22 mouse cellular contexts compared by ENCODE assay signal in the genomic region with DNA sequence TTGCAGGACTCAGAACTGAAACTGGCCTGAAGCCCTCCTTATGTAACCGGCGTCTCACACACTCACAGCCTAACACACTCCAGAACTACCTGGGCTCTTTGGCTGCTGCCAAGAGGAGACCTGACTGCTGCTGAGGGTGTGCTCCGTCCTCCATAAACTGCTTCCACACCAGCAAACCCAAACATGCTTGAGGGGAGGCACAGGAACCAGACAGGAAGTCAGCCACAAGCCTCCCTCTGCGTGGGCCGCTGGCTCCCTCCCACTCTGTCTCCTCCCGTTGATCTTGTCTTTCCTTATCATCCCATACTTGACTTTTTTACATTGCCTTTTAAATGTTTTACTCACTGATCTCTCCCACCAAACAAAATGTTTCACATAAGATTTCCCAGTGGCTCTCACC. TPM values are rescaled to one million over a fixed set of nuclear protein-coding genes. Genes with fewer than 3 reads are reported as not detected.
DNase-seq lines count a peak whose midpoint lies in the region; ATAC-seq lines count a peak whose summit lies in the region.
"Had no signal": no experiment of that assay in that cellular context is flagged by ENCODE, and none has a peak within 500 bp of the region (broad histone marks: within the 10 kb centered on the region; RNA-seq: fewer than 3 reads in every experiment).

No protein-coding gene starts in this region.

- DNase-seq in forebrain, embryonic 11.5 days (ENCODE audit: low spot score): no peak
- peak; percentile 76 for DNase-seq in midbrain, embryonic 11.5 days (ENCODE audit: low spot score, missing footprints)
- no peak for DNase-seq in midbrain, embryonic 14.5 days
- DNase-seq in embryonic facial prominence, embryonic 10.5 days (ENCODE audit: low spot score): no peak
- peak; percentile 14 for DNase-seq in thymus, postnatal 14 days
- DNase-seq in cerebellum, adult 8-10 months: no peak
- DNase-seq: adrenal gland, postnatal 14 days; cerebellum, adult 11-12 months; heart, adult 11 months; liver, embryonic 13.5 days; retina, postnatal 1 day; right cerebral cortex, postnatal 4 days had no signal

- H3K4me3 ChIP-seq in forebrain, embryonic 13.5 days: no peak overlapping the region
- no peak overlapping the region for H3K4me3 ChIP-seq in forebrain, embryonic 11.5 days (ENCODE audit: low read depth, low read length)
- no peak overlapping the region for H3K4me3 ChIP-seq in midbrain, embryonic 11.5 days (ENCODE audit: low read depth, low read length)
- H3K4me3 ChIP-seq in midbrain, embryonic 14.5 days (replicated peaks; ENCODE audit: low read depth, low read length): no peak overlapping the region
- no peak overlapping the region for H3K4me3 ChIP-seq in embryonic facial prominence, embryonic 10.5 days
- H3K4me3 ChIP-seq: embryonic facial prominence, embryonic 12.5 days; hindbrain, embryonic 12.5 days; left cerebral cortex, adult 2 months; liver, embryonic 13.5 days; lung, embryonic 15.5 days; neural tube, embryonic 13.5 days had no signal

- H3K4me1 ChIP-seq in forebrain, embryonic 13.5 days: peaks cover 48% of the 10 kb centered on the region
- H3K4me1 ChIP-seq in forebrain, embryonic 11.5 days (replicated peaks; ENCODE audit: control insufficient read depth, insufficient read depth, low read length): peaks cover 24% of the 10 kb centered on the region
- peaks cover 25% of the 10 kb centered on the region for H3K4me1 ChIP-seq in midbrain, embryonic 11.5 days (ENCODE audit: control insufficient read depth, insufficient read depth, low read length)
- H3K4me1 ChIP-seq in midbrain, embryonic 14.5 days (ENCODE audit: control insufficient read depth, insufficient read depth, low read length): peaks cover 25% of the 10 kb centered on the region
- peaks cover 24% of the 10 kb centered on the region for H3K4me1 ChIP-seq in embryonic facial prominence, embryonic 10.5 days
- H3K4me1 ChIP-seq: lung, embryonic 15.5 days had no signal

- H3K9me3 ChIP-seq in forebrain, embryonic 13.5 days (replicated peaks): no peaks in the 10 kb centered on the region
- H3K9me3 ChIP-seq in forebrain, embryonic 11.5 days (ENCODE audit: control insufficient read depth, low read length): no peaks in the 10 kb centered on the region; the same call in 1 of the 2 replicates
- H3K9me3 ChIP-seq in midbrain, embryonic 11.5 days (ENCODE audit: control insufficient read depth, low read length): no peaks in the 10 kb centered on the region
- no peaks in the 10 kb centered on the region for H3K9me3 ChIP-seq in midbrain, embryonic 14.5 days (ENCODE audit: control insufficient read depth, low read length)
- no peaks in the 10 kb centered on the region for H3K9me3 ChIP-seq in embryonic facial prominence, embryonic 10.5 days
- H3K9me3 ChIP-seq: embryonic facial prominence, embryonic 12.5 days; hindbrain, embryonic 12.5 days; liver, embryonic 13.5 days; lung, embryonic 15.5 days; neural tube, embryonic 13.5 days had no signal

- no peak for ATAC-seq in forebrain, embryonic 13.5 days
- ATAC-seq in forebrain, embryonic 11.5 days (replicated peaks; ENCODE audit: low FRiP score): no peak
- no peak for ATAC-seq in midbrain, embryonic 11.5 days (ENCODE audit: low FRiP score)
- ATAC-seq in midbrain, embryonic 14.5 days (ENCODE audit: low FRiP score, low TSS enrichment): no peak
- ATAC-seq: activated CD4-positive, CD25-positive, alpha-beta regulatory T cell, adult 4 months; Patski had no signal

- no peaks in the 10 kb centered on the region for H3K27me3 ChIP-seq in forebrain, embryonic 13.5 days
- H3K27me3 ChIP-seq in forebrain, embryonic 11.5 days (ENCODE audit: control insufficient read depth, insufficient read depth, low read length): no peaks in the 10 kb centered on the region
- no peaks in the 10 kb centered on the region; the same call in 1 of the 2 replicates for H3K27me3 ChIP-seq in midbrain, embryonic 11.5 days (ENCODE audit: control insufficient read depth, insufficient read depth, low read length)
- no peaks in the 10 kb centered on the region for H3K27me3 ChIP-seq in midbrain, embryonic 14.5 days (ENCODE audit: control insufficient read depth, insufficient read depth, low read length)
- no peaks in the 10 kb centered on the region for H3K27me3 ChIP-seq in embryonic facial prominence, embryonic 10.5 days (replicated peaks; ENCODE audit: low read depth, poor library complexity, severe bottlenecking)
- H3K27me3 ChIP-seq: embryonic facial prominence, embryonic 12.5 days; liver, embryonic 13.5 days; lung, embryonic 15.5 days; neural tube, embryonic 13.5 days had no signal

- H3K36me3 ChIP-seq in forebrain, embryonic 13.5 days (ENCODE audit: poor library complexity, severe bottlenecking): no peaks in the 10 kb centered on the region
- no peaks in the 10 kb centered on the region for H3K36me3 ChIP-seq in forebrain, embryonic 11.5 days (ENCODE audit: control insufficient read depth, insufficient read depth, low read length)
- H3K36me3 ChIP-seq in midbrain, embryonic 11.5 days (ENCODE audit: control insufficient read depth, insufficient read depth, low read length): no peaks in the 10 kb centered on the region
- H3K36me3 ChIP-seq in midbrain, embryonic 14.5 days (ENCODE audit: control insufficient read depth, insufficient read depth, low read length): no peaks in the 10 kb centered on the region
- H3K36me3 ChIP-seq in embryonic facial prominence, embryonic 10.5 days (replicated peaks): no peaks in the 10 kb centered on the region
- H3K36me3 ChIP-seq: embryonic facial prominence, embryonic 12.5 days; hindbrain, embryonic 12.5 days; liver, embryonic 13.5 days; lung, embryonic 15.5 days; neural tube, embryonic 13.5 days had no signal

- H3K9ac ChIP-seq in forebrain, embryonic 13.5 days: no peak overlapping the region
- H3K9ac ChIP-seq in forebrain, embryonic 11.5 days (ENCODE audit: low read length): no peak overlapping the region
- no peak overlapping the region for H3K9ac ChIP-seq in midbrain, embryonic 11.5 days (ENCODE audit: low read length)
- H3K9ac ChIP-seq in midbrain, embryonic 14.5 days (replicated peaks; ENCODE audit: low read length): no peak overlapping the region
- H3K9ac ChIP-seq: embryonic facial prominence, embryonic 12.5 days; hindbrain, embryonic 12.5 days; liver, embryonic 13.5 days; lung, embryonic 15.5 days; neural tube, embryonic 13.5 days had no signal

- no peak overlapping the region for H3K4me2 ChIP-seq in forebrain, embryonic 13.5 days
- no peak overlapping the region for H3K4me2 ChIP-seq in forebrain, embryonic 11.5 days (ENCODE audit: low read depth, low read length, severe bottlenecking)
- no peak overlapping the region for H3K4me2 ChIP-seq in midbrain, embryonic 11.5 days
- no peak overlapping the region for H3K4me2 ChIP-seq in midbrain, embryonic 14.5 days (ENCODE audit: low read length)
- H3K4me2 ChIP-seq: embryonic facial prominence, embryonic 12.5 days; hindbrain, embryonic 12.5 days; liver, embryonic 13.5 days; lung, embryonic 15.5 days; neural tube, embryonic 13.5 days had no signal

- 86% methylated on average over 6 of the region's 6 CpGs for WGBS in forebrain, embryonic 13.5 days
- 83% methylated on average over 6 of the region's 6 CpGs for WGBS in forebrain, embryonic 11.5 days
- 71% methylated on average over 6 of the region's 6 CpGs for WGBS in midbrain, embryonic 11.5 days
- WGBS in midbrain, embryonic 14.5 days: 83% methylated on average over 6 of the region's 6 CpGs
- WGBS in embryonic facial prominence, embryonic 10.5 days: 65% methylated on average over 6 of the region's 6 CpGs

- H3K27ac ChIP-seq in forebrain, embryonic 13.5 days: peak overlapping the region; percentile 7; the same call in 1 of the 2 replicates
- H3K27ac ChIP-seq in forebrain, embryonic 11.5 days (ENCODE audit: low read depth, low read length): no peak overlapping the region
- H3K27ac ChIP-seq in midbrain, embryonic 11.5 days (ENCODE audit: low read depth, low read length): no peak overlapping the region
- no peak overlapping the region for H3K27ac ChIP-seq in midbrain, embryonic 14.5 days (replicated peaks; ENCODE audit: low read depth, low read length)
- H3K27ac ChIP-seq in embryonic facial prominence, embryonic 10.5 days (replicated peaks): peak overlapping the region; percentile 35; the same call in 1 of the 2 replicates
- H3K27ac ChIP-seq: embryonic facial prominence, embryonic 12.5 days; hindbrain, embryonic 12.5 days; left cerebral cortex, adult 2 months; liver, embryonic 13.5 days; lung, embryonic 15.5 days; macrophage; neural tube, embryonic 13.5 days had no signal

RNA-seq across cellular contexts. Expression of a gene that starts 23.8 kb away (rescaled TPM):
- 0.30 and 0.38 TPM in 2 replicates for polyA plus RNA-seq in forebrain, embryonic 13.5 days (2015; fragmentation: Nextera tagmentation; extraction: Ambion mirVana)
- 1.1 and 1.5 TPM in 2 replicates for polyA plus RNA-seq in forebrain, embryonic 11.5 days (2014; fragmentation: Nextera tagmentation; extraction: Ambion mirVana)
- polyA plus RNA-seq in midbrain, embryonic 11.5 days (2014; fragmentation: Nextera tagmentation; extraction: Ambion mirVana): 0.23 TPM in 2 replicates
- polyA plus RNA-seq in midbrain, embryonic 14.5 days (2014; fragmentation: Nextera tagmentation; extraction: Ambion mirVana): 0.13 and 0.29 TPM in 2 replicates
- polyA plus RNA-seq in embryonic facial prominence, embryonic 10.5 days (2016; fragmentation: Nextera tagmentation; extraction: Ambion mirVana): 0.13 and 0.14 TPM in 2 replicates
- polyA plus RNA-seq: heart, embryonic 16.5 days; liver, embryonic 13.5 days; lung, embryonic 15.5 days; macrophage; Patski had no signal

Comparison
In these comparisons a context has a peak if more than half of its experiments do, and no peak if none do; other contexts are left out.
1. H3K27ac ChIP-seq: peak in forebrain, embryonic 13.5 days (single experiment) and embryonic facial prominence, embryonic 10.5 days (single experiment); none in forebrain, embryonic 11.5 days (single experiment), midbrain, embryonic 11.5 days (single experiment) and midbrain, embryonic 14.5 days (single experiment).
2. DNase-seq: peak in midbrain, embryonic 11.5 days (single experiment) and thymus, postnatal 14 days (single experiment); none in forebrain, embryonic 11.5 days (single experiment), midbrain, embryonic 14.5 days (single experiment), embryonic facial prominence, embryonic 10.5 days (single experiment) and cerebellum, adult 8-10 months (single experiment).